Mouse (Mus musculus) right cerebral cortex, adult 18-20 months (tissue): ENCODE measurements around the gene Scube3.

Source experiments
- DNase-seq: peaks from one replicate; pipeline ENCODE4 v3.0.0; 2022; ENCODE audit warnings: mixed read lengths

Scube3 gene

DNA sequence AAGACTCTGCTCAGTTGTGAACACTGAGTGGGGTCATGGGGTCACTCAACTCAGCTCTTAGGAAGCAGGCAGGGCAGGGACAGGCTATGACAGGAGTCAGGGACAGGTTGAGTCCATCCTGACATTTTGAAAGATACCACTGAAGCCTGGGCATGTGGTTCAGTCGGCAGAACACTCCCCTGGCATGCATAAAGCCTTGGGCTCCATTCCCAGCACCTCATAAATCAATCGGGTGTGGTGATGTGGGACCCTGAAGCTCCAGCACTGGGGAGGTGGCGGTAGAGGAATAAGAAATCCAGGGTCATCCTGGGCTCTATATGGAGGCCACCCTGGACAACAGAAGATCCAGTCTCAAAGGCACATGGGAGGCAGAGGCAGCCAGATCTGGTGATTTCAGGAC lies 6.4 kb upstream of the Scube3 start:
- no peak for DNase-seq

DNA sequence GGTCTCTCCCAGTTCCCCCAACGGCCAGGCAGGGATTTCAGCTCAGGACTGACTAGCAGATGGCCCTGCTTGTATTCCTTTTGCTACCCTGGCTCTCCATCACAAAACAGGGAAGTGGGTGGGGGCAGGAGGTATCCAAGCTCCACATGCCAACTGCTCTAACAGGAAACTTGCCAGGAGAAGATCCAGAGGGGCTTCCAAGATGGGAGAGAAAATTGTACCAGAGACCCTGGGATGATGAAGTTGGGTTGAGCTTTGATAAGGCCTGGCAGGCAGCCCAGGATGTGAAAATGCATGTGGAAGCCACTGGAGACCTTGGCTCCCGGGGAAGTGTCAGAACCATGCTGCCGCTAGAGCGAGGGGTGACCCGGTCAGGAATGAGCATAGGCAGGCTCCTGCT lies 5.7 kb upstream of the Scube3 start:
- no peak for DNase-seq

DNA sequence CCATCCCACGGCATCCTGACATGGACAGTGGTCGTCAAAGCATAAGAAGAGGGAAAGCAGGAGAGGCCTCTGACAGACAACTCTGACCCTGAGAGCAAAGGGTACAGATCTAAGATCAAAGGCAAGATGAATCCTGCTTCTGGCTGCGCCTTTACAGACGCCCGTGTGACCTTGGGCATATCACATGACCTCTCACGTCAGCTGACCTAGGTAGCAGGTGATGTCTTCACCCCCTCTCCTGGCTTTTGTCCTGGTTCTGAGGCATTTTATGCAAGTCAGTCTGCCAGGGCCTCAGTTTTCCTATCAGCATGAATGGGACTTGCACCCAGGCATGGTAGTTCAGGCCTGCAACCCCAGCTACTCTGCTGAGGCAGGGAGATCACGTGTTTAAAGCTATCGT lies 3.9 kb upstream of the Scube3 start:
- no peak for DNase-seq

DNA sequence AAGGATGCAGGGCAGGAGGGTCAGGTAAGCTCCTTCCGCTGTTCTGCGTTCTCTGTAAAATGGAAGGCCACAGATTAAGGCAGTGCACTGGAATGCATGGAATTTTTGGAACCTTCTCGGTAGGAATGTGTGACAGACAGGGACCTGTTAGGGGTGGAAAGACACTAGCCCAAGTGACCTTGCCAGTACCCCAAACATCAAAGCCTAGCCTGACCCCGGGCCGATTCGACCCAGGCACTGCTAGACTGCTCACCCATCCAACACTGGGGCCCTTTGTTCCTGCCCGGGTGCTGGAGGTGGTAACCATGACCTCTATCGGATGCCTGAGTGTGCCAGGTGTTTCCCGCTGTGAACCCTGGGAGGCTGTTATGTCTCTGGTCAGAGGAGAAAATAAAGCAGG lies 3.3 kb upstream of the Scube3 start:
- no peak for DNase-seq

DNA sequence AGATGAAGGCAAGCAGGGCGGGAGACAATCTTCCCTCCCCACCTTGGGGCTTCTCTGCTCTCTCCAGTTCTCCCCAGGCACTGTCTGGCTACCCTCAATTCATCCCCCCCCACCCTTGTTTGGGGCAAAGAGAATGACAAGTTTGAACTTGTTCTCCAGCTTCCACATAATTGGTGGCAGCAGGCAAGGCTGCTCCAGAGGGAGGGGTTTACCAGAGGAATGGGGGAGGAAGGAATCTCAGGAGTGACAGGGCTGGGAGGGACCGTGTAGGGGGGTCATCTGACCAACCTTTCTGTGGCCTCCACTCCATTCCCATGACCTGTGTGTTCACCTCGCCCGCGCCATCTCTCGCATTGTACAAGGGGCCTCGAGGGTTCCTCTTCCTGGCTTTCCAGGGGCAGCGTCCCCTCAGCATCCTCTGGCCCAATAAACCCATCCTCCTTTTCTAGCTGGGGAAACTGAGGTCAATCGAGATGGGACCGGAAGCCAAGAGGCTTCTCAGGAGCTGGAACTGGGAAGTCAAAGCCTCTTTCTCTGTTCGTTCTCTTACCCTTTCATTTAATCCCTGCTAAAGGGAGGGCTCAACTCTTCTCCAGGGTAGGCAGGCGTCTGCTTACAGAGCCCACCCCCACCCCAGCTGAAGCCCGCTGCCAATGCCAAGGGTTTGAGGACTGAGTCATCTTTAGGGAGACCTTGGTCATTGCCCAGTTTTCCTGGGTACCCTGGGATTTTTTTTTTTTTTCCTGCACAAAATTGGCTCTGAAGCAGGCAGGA lies 1.3 kb upstream of the Scube3 start:
- no peak for DNase-seq

DNA sequence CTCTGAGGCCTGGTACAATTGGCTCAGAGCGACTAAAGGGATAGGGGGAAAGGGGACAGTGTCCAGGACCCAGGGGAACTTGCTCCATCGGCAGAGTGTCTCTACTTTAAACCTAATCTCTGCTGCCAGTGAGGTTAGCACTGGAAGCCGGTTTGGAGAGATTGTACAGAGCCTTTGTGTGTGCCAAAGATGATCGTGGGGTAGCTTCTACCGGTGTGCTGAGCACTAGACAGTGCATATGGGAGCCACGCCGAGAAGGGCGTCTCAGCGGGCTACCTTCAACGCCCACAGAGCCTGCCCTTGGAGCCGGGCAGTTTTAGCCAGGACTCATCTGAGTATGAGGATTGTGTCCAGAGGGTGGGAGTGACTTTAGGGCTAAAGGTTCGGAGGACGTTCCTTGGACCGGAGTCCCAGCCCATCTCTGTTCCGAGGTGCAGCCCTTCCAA lies 713 bp upstream of the Scube3 start:
- DNase-seq: no peak

DNA sequence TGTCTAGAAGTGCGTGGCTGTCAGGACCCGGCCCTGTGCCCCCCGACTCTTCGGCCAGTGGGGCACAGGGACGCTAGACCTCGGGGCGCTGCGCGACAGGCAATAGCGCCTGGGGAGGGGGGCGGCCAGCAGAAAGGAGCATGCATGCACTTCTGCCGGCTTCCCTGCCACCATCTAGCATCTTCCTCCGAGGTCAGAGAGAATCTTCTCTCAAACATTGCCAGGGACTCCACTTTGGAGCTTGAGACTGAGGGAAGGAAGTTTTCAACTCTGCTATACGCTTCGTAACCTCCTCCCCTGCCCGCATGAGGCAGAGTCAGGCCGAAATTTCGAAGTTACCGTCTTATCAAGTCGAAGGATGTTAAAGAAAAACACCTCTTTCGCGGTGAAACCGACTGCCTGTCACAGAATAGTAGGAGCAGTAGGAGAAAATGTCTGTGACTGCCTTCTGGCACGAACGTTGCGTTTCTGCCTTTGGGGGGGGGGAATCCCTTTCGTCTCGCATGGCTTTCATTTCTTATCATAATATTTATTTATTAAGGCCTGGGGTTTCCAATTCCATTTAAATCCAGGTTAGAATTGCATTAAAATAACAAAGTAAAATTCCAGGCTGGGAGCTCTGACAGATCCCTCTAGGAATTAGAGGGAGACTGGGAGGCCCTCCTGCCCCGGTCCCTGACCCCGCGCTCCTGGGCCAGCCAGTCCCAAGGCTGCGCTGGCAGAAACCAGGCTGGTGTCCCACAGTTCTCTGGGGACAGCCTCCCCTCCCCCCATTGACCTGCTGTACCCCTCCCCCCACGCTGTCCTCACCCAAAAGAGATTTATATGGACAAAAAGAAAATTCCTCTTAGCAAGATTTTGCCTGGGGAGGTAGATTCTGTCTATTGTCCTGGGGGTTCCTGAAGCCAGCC lies 1.0 kb downstream of the Scube3 start:
- no peak for DNase-seq

DNA sequence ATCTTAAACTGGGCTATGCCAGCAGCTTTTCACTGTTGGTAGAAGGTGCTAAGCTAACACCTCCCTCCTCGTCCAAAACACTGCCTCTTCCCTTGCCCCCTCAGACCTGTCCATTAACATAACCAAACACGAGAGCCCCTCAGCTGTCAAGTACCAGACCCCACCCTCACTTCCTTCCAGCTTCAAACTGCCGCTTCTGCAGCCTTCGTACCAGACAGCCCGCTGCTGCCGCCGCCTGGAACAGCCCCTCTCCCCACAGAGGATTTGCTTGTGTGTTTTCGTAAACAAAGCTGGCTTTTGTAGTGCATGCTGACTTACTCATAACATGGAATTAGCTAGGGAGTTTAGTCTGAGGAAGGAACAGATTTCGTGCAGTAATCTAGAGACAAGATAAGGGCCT lies 1.8 kb downstream of the Scube3 start:
- no peak for DNase-seq

DNA sequence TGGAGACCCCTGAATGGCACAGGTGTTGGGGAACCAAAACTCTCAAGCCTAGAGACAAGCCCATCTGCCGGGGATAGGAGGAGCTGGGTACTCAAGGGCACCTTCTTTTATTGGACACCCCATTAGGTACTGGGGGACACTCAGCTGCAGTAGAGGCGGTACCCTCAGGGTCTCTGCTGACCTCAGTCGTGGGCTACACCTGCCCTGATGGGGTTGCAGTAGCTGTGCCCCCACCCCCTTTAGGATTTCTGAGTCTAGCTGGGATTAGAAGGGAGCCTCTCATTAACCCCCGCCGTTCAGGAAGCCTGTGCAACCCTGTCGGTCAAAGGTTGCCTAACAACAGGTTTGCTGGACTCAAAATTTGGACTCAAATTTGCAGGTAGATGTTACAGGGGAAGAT lies 2.3 kb downstream of the Scube3 start:
- no peak for DNase-seq

DNA sequence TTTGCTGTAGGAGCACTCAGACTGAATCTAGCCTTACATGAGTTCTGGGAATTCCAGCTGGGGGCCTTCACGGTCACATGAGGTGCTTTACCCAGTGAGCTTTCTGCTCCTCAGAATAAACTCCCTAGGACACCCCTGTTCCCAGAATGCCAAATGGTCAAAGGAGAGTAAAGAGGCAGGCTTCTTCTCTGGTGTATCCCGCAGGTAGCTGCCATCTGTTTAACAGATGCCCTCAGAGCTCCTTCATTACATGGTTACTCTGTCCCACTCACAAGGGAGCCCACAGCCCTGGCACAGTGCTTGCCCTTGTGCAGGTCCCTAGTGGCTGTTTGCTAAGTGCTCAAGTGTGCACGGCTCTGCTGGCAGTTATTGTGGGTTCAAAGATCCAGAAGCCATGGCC lies 6.3 kb downstream of the Scube3 start:
- DNase-seq: no peak

DNA sequence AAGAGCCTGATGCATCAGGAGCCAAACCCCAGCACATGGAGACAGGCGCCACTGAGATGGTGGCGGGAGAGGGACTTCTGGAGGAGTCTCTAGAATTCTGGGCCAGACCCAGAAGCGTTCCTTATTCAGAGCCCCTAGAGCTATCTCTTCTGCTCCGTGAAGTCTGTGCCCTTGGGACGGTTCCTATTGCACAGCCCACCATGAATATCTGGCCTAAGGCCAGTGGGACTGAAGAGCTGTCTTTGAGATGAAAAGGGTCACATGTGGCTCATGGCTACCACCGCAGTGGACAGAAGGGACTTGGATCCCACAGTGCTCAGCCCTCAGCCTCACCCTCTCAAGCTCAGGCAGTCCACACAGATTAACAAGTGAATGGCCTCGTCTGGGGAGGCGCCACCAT lies 7.8 kb downstream of the Scube3 start:
- no peak for DNase-seq

DNA sequence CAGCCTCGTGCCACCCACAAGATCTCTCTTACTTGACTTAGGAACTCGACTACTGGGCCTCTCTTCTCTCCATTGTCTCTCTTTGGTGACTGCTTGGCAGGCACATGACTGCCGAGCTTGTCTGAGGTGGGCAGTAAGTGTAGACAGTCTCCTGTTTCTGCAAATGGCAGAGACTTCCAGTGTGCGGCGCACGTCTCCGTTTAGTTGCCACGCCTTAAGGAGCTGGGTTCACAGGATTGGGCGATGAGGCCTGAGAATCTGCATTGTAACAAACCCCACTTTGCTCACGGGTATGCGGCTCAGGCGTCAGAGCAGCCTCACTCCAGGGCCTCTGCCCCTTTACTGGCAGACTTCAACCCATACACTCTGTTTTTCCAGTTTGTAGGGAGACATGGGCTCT lies 8.5 kb downstream of the Scube3 start:
- DNase-seq: no peak

DNA sequence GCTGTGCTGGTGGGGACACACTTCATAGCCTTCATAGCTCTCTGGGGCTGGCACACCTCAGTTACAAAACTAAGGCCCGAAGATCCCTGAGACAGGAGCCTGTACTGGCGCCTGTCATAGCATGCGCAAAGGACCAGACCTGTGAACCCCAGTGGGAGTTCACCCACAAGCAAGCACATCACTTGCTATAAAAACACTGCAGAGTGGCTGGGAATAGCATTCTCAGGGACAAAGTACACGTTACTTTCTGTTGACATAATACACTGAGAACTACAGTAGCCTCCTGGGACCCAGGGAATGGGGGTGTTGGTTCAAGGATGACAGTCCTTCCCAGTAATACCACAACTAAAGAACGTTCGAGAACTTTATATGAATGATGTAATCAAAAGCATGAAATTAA lies 11.2 kb downstream of the Scube3 start:
- DNase-seq: no peak

DNA sequence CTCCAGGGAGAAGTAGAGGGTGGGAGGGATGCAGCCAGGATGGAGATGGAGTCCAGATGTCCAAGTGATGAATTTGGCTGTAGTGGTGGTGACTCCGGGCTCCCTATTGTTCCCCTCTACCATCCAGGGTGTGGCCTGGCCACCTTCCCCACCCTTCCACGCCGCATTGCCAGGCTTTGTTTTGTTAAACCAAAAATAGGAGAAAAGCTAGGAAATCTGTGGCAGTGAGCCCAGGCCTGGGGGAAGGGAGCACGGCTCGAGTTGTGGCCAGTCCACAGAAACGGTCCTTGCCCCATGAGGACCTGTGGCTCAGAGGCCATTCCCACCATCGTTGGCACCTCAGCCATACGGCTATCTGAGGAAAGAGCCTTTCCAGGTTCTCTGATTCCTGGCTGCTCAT lies 13.0 kb downstream of the Scube3 start:
- no peak for DNase-seq

DNA sequence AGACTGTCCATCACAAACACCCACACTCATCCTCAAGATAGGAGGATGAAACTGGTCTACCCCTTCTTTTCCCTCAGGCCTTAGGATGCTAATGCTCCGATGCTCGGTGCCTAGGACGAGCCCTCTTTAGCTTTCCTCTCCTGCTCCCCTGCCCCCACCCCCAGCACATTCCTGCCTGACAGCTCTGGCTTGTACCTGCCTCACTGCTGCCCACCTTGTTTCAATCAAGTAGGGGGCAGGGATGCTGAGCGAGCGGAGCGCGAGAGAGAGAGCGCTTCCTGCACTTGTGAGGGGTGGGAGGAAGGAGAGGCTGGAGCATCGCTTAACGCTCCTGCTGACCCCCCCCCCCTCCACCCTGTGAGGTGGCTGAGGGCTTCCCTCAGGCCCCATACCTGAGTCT lies 18.4 kb downstream of the Scube3 start:
- DNase-seq: no peak

DNA sequence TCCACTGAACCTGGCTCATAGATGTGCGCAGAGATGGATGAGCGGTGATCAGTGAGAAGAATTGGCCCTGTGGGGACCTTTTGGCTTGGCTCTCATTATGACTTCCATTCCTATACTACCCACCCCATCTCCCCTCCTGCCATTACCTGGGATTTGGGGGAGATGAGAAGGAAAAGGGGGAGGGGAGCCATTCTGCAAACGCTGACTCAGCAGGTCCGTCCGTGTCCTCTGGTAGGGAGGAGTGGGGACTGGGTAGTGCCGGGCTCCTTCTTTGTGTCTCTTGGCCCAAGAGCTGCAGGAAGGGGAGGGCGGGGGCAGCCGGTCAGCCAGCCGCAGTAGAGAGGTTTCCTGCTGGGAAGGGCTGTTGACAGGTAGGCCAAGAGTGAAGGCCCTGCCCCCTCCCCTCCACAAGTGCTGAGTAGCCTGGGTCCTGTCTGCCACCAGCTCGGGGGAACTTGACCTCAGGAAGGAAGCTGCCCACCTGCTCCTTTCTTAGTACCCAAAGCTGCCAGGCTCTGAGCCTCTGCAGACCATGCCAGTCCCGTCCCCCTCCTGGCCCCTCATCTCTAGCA lies 19.5 kb downstream of the Scube3 start:
- DNase-seq: no peak

DNA sequence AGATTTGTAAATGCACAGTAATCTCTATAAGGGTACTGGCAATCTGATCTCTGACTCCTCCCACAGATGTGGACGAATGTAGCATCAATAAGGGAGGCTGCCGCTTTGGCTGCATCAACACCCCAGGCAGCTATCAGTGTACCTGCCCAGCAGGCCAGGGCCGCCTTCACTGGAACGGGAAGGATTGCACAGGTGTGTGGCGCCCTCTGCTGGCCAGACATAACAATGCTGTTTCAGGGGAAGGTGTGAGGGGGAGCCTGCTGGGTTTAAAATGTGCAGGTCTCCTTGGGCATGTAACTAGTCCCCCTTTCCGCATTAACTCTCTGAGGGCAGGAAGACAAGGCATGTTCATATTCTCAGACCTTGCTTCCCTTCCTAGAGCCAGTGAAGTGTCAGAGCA lies 21.7 kb downstream of the Scube3 start:
- DNase-seq: peak; percentile 72

DNA sequence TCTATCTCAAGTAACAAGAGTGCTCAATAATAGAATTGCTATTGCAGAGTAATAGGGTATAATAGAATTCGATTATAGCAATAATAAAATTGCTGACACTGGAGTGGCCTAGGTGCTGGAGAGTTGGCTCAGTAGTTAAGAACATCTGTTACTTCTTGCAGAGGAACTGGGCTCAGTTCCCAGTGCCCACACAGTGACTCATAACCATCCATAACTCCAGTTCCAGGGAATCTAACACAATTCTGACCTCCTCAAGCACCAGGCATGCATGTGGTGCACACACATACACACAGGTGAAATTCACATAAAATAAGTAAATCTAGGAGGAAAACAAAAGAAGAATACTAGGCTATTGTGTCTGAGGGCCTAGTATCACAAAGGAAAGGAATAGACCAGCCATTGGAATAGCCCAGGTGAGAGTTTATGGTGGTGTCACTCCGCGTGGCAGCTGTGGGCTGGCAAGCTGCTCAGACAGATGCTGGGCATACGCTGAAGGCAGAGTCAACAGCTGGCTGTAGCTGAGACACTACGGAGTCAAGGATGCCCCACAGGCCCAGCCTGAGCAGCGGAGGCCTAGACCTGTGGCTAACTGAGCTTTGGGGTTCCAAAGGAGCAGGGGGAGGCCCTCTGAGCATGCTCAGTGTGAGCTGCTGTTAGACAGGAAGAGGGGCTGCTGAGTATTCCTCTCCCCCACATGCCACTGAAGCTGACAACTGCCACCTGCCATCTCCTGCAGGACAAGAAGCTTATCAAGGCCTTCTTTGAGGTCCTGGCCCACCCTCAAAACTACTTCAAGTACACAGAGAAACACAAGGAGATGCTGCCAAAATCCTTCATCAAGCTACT lies 28.7 kb downstream of the Scube3 start:
- peak; percentile 70 for DNase-seq

DNA sequence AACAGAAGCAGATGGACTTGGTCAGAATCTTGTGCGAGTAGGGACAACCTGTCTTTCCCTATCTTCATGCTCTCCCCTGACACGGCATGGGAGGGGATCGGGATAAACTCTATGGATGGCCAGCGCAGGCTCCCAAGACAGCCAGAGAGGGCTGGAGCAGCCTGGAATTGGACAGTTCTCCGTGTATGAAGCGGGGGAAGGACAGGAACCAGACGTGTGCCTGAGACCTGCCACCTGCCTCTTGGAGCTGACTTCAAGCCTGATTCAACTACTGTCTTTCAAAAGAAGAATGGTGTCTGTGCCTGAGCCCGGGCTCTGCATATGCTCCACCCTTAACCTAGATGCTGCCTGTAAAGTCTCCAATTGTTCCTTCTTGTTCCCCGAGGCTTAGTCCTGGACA lies 30.7 kb downstream of the Scube3 start:
- DNase-seq: no peak

DNA sequence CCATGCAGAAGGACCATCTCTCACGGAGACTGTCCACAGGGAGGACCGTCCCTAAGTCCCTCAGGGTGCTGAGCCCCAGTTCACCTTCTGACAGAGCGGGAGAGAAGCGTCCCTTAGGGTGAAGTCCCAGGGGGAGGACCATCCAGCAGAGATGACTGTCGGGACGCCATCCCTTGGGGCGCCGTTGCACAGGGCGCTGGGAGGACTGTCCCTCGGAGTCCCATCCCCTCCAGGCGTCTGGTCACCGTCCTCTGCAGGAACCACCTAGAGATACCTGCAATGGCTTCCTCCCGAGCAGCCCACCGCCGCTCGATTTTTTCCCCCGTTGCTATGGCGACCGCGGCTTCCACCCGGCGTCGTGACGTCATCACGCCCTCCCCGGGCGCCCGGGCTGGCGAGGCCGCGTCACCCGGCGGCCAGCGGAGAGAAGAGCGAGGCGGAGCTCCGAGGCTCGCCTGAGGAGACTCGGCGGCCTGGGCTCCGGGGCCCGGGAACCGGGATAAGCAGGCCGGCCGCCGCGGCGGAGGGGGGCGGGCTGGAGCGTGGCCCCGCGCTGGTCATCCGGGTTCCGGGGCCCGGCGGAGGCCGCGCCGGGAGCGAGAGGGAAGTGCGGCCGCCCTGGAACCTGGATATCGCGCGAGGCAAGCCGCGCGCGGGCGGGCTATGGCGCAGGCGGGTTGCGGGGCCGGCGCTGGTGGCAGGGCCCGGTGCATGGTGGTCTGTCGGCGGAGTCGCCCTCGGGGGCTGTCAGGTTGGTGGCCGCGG lies 35.0 kb downstream of the Scube3 start, which contains the start of gene Zfp523:
Gene Zfp523, plus strand, starts transcription at position 355 of the 765 bp plus-strand sequence.
- peak; percentile 92 for DNase-seq

DNA sequence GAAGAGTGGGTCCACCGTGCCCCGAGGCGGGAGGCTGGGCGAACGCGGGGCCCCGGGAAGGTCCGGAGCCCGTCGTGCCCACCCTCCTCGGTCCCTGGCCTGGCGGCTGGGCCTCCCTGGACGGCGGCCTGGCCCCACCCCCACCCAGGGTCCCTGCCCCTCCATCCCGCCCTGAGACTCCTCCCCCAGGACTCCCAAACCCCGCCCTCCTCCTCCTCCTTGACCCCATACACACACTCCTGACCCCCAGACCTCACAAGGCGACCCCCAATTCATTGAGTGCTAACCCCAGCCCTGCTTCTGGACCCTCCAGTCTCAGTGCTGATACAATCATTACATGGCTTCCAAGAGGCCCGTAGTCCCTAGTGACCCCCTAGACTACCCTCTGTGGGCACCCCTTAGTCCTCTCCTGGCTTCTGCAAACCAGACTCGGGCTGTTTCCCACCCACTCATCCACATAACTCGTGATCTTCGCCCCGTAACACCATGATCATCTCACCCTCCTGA lies 35.7 kb downstream of the Scube3 start:
- DNase-seq: no peak

DNA sequence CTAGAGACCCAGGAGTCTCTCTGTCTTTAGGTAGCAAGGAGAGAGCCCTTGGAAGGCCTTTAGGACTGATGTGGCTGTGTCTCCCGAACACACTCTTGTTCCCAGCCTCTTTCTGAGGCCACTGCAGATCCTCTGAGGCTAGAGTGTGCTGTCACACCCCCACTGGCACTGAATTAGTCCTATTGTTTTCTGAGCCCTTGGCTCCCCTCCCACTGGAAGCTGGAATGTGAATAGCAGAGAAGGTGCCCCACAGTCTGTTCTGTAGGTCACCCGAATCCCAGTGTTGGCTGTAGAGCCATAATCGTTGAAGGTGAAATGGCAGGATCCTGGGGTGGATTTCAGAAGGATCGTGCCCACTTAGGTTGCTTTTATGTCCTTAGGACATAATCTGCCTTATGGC lies 38.4 kb downstream of the Scube3 start:
- DNase-seq: no peak
